ENCODE assay signal across 9 mouse cellular contexts in genomic region chrX:101849901-101850551, GRCm38 (mm10). TPM values are rescaled to one million over a fixed set of nuclear protein-coding genes. Genes with fewer than 3 reads are reported as not detected.
DNase-seq lines count a peak whose midpoint lies in the region; ATAC-seq and TF ChIP-seq lines count a peak whose summit lies in the region.
"Had no signal": no experiment of that assay in that cellular context is flagged by ENCODE, and none has a peak within 500 bp of the region (broad histone marks: within the 10 kb centered on the region; RNA-seq: fewer than 3 reads in every experiment).

No protein-coding gene starts in this region.

- peak; percentile 38 for TF ChIP-seq CTCF in layer of hippocampus, adult 2 months (conservative IDR thresholded peaks at IDR 0.05)

- peaks cover 57% of the 10 kb centered on the region for H3K27me3 ChIP-seq in forebrain, embryonic 11.5 days (ENCODE audit: control insufficient read depth, insufficient read depth, low read length)
- H3K27me3 ChIP-seq in intestine, embryonic 16.5 days (replicated peaks; ENCODE audit: control insufficient read depth, insufficient read depth, low read length): peaks cover 37% of the 10 kb centered on the region

- H3K4me3 ChIP-seq in layer of hippocampus, adult 2 months: peak overlapping the region; percentile 57
- peak overlapping the region; percentile 43 for H3K4me3 ChIP-seq in forebrain, embryonic 11.5 days (ENCODE audit: low read depth, low read length)
- H3K4me3 ChIP-seq in intestine, embryonic 16.5 days (ENCODE audit: low read length): peak overlapping the region; percentile 57

- DNase-seq in layer of hippocampus, adult 2 months (ENCODE audit: low spot score in 2 of 2): no peak
- no peak for DNase-seq in layer of hippocampus, postnatal 25 days (ENCODE audit: extremely low spot score in 1 of 2, low spot score in 1 of 2)
- peak; percentile 25 to 33 for DNase-seq in adrenal gland, postnatal 36 days
- DNase-seq in forebrain, embryonic 11.5 days (ENCODE audit: low spot score): peak; percentile 79
- DNase-seq in lung, postnatal 4 days: peak; percentile 12 to 27
- peak; percentile 43 for DNase-seq in yolk sac, embryonic 10.5 days (ENCODE audit: low spot score)
- no peak for DNase-seq in spleen, adult 12 weeks (ENCODE audit: low spot score)

- no peaks in the 10 kb centered on the region for H3K36me3 ChIP-seq in forebrain, embryonic 11.5 days (ENCODE audit: control insufficient read depth, insufficient read depth, low read length)
- H3K36me3 ChIP-seq in intestine, embryonic 16.5 days (ENCODE audit: control insufficient read depth, insufficient read depth, low read length): no peaks in the 10 kb centered on the region

- peak overlapping the region; percentile 63 for H3K4me2 ChIP-seq in forebrain, embryonic 11.5 days (ENCODE audit: low read depth, low read length, severe bottlenecking)
- H3K4me2 ChIP-seq in intestine, embryonic 16.5 days (ENCODE audit: low read depth, low read length): peak overlapping the region; percentile 81

- WGBS in forebrain, embryonic 11.5 days: 18% methylated on average over 59 of the region's 59 CpGs
- WGBS in intestine, embryonic 16.5 days: 17% methylated on average over 50 of the region's 59 CpGs

- no peaks in the 10 kb centered on the region for H3K4me1 ChIP-seq in forebrain, embryonic 11.5 days (replicated peaks; ENCODE audit: control insufficient read depth, insufficient read depth, low read length)
- H3K4me1 ChIP-seq in intestine, embryonic 16.5 days (ENCODE audit: control insufficient read depth, insufficient read depth, low read length): no peaks in the 10 kb centered on the region

- no peaks in the 10 kb centered on the region for H3K9me3 ChIP-seq in forebrain, embryonic 11.5 days (ENCODE audit: control insufficient read depth, low read length)
- no peaks in the 10 kb centered on the region for H3K9me3 ChIP-seq in intestine, embryonic 16.5 days (ENCODE audit: control insufficient read depth, low read length)

- H3K27ac ChIP-seq in layer of hippocampus, adult 2 months: no peak overlapping the region; the same call in 1 of the 2 replicates
- no peak overlapping the region for H3K27ac ChIP-seq in forebrain, embryonic 11.5 days (ENCODE audit: low read depth, low read length)
- H3K27ac ChIP-seq in intestine, embryonic 16.5 days (ENCODE audit: low read length): no peak overlapping the region
- H3K27ac ChIP-seq: macrophage had no signal

- ATAC-seq in forebrain, embryonic 11.5 days (replicated peaks; ENCODE audit: low FRiP score): peak; percentile 67
- peak; percentile 36; the same call in 1 of the 2 replicates for ATAC-seq in intestine, embryonic 16.5 days

- H3K9ac ChIP-seq in forebrain, embryonic 11.5 days (ENCODE audit: low read length): peak overlapping the region; percentile 54
- peak overlapping the region; percentile 67 for H3K9ac ChIP-seq in intestine, embryonic 16.5 days (ENCODE audit: low read depth, low read length)

RNA-seq across cellular contexts. Expression of gene Nhsl2, which starts 0.8 kb away (rescaled TPM):
- 10 to 100 TPM; 49.3 to 57.1 TPM for total RNA-seq in layer of hippocampus, adult 2 months (2021)
- 10 to 100 TPM; 39.8 to 48.0 TPM for total RNA-seq in layer of hippocampus, postnatal 25 days (2021)
- total RNA-seq in adrenal gland, postnatal 36 days (2021): 1 to 10 TPM; 3.6 to 7.1 TPM
- polyA plus RNA-seq in forebrain, embryonic 11.5 days (2014; fragmentation: Nextera tagmentation; extraction: Ambion mirVana): 11.6 and 12.8 TPM in 2 replicates
- 5.4 and 6.9 TPM in 2 replicates for polyA plus RNA-seq in intestine, embryonic 16.5 days (2015; fragmentation: Nextera tagmentation; extraction: Ambion mirVana)

RNA-seq across cellular contexts. Expression of gene 8030474K03Rik, which starts 55.6 kb away (rescaled TPM):
- total RNA-seq in layer of hippocampus, adult 2 months (2021): not detected
- under 1 TPM in 1 of 2 experiments, not detected in 1; 0.52 TPM for total RNA-seq in layer of hippocampus, postnatal 25 days (2021)
- not detected for total RNA-seq in adrenal gland, postnatal 36 days (2021)
- polyA plus RNA-seq in forebrain, embryonic 11.5 days (2014; fragmentation: Nextera tagmentation; extraction: Ambion mirVana): not detected in 2 replicates
- polyA plus RNA-seq in intestine, embryonic 16.5 days (2015; fragmentation: Nextera tagmentation; extraction: Ambion mirVana): 0.26 TPM in 1 of 2 replicates, not detected in the other
- polyA plus RNA-seq: macrophage had no signal

RNA-seq across cellular contexts. Expression of gene Gm4779, which starts 55.8 kb away (rescaled TPM):
- under 1 TPM; 0.64 to 0.67 TPM for total RNA-seq in layer of hippocampus, adult 2 months (2021)
- total RNA-seq in layer of hippocampus, postnatal 25 days (2021): under 1 TPM; 0.30 to 0.87 TPM
- total RNA-seq in adrenal gland, postnatal 36 days (2021): not detected
- not detected in 2 replicates for polyA plus RNA-seq in forebrain, embryonic 11.5 days (2014; fragmentation: Nextera tagmentation; extraction: Ambion mirVana)
- polyA plus RNA-seq in intestine, embryonic 16.5 days (2015; fragmentation: Nextera tagmentation; extraction: Ambion mirVana): 0.16 TPM in 1 of 2 replicates, not detected in the other
- polyA plus RNA-seq: macrophage had no signal

Comparison
In these comparisons a context has a peak if more than half of its experiments do, and no peak if none do; other contexts are left out.
1. DNase-seq: peak in adrenal gland, postnatal 36 days (2 of 2), forebrain, embryonic 11.5 days (single experiment), lung, postnatal 4 days (2 of 2) and yolk sac, embryonic 10.5 days (single experiment); none in layer of hippocampus, adult 2 months (0 of 2), layer of hippocampus, postnatal 25 days (0 of 2) and spleen, adult 12 weeks (single experiment).
2. RNA of gene Nhsl2, which starts 0.8 kb away (total RNA-seq): 49.3 to 57.1 TPM in layer of hippocampus, adult 2 months and 39.8 to 48.0 TPM in layer of hippocampus, postnatal 25 days; 3.6 to 7.1 TPM in adrenal gland, postnatal 36 days; every median in the first group is over 4 times any median in the second.
3. Peak in every context shown above with its lines, with median percentiles within 50 percentile points of each other: H3K4me3 ChIP-seq.